Mouse (Mus musculus): ENCODE measurements around the gene Igsf23.

DNA sequence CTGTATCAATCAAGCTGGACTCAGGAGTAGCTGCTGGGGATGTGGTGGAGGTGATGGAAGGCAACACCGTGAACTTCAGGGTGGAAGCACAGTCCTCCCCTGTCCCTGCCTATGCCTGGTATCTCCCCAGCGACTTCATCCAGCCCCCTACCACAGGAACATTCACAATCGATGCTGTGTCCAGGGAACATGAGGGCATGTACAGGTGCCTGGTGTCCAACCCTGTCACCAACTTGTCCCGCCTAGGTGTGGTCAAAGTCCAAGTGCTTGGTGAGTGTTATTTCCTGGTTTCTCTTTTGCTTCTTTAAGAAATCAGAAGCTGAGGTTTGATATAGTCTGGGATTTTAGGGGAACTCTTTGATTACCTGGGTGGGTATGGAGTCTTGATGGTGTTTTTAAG, 21.0 kb upstream of the Igsf23 start:
- TF ChIP-seq CTCF (IDR thresholded peaks at IDR 0.05) (no peak), EP300 (IDR thresholded peaks at IDR 0.05; ENCODE audit: insufficient read depth, low read depth, low read length) (no peak), POLR2A (IDR thresholded peaks at IDR 0.05; ENCODE audit: insufficient read depth, low read depth, low read length) (no peak)
